Mouse (Mus musculus) intestine, embryonic 16.5 days (tissue): Measurements from ENCODE around the gene Pym1. TPM values are rescaled to one million over a fixed set of nuclear protein-coding genes. Genes with fewer than 3 reads are reported as not detected.

Experiments
- polyA plus RNA-seq: library from polyadenylated mRNA; unstranded; fragments of >200 nt; fragmentation: Nextera tagmentation; extraction: Ambion mirVana; gene quantifications from 2 replicates; pipeline ENCODE4 v1.2.1, GENCODE M21; 2015

Pym1 gene
- polyA plus RNA-seq, 1 experiment from 2014 or later: 31.5 TPM

Other genes starting within 250 kb of the Pym1 start
- gene Myl6b, start 249.2 kb upstream of the Pym1 start, polyA plus RNA-seq: 2.8 TPM in 2 replicates
- 24.4 and 25.7 TPM in 2 replicates for gene Esyt1, start 222.0 kb upstream of the Pym1 start, polyA plus RNA-seq
- 13.3 and 13.6 TPM in 2 replicates for gene Zc3h10, start 200.1 kb upstream of the Pym1 start, polyA plus RNA-seq
- gene Rpl41, start 198.6 kb upstream of the Pym1 start, polyA plus RNA-seq: 3,191 and 3,364 TPM in 2 replicates
- gene Pa2g4, start 181.9 kb upstream of the Pym1 start, polyA plus RNA-seq: 171 and 196 TPM in 2 replicates
- 29.6 and 34.9 TPM in 2 replicates for gene Erbb3, start 158.2 kb upstream of the Pym1 start, polyA plus RNA-seq
- 580 and 624 TPM in 2 replicates for gene Rps26, start 121.1 kb upstream of the Pym1 start, polyA plus RNA-seq
- gene Ikzf4, start 101.9 kb upstream of the Pym1 start, polyA plus RNA-seq: 1.6 and 2.0 TPM in 2 replicates
- 11.8 and 13.0 TPM in 2 replicates for gene Suox, start 73.8 kb upstream of the Pym1 start, polyA plus RNA-seq
- gene Rab5b, start 51.6 kb upstream of the Pym1 start, polyA plus RNA-seq: 61.6 and 64.5 TPM in 2 replicates
- gene Pmel, start 43.7 kb upstream of the Pym1 start, polyA plus RNA-seq: 1.5 and 1.6 TPM in 2 replicates
- gene Cdk2, start 42.9 kb upstream of the Pym1 start, polyA plus RNA-seq: 60.4 and 65.2 TPM in 2 replicates
- gene Dgka, start 3.0 kb upstream of the Pym1 start, polyA plus RNA-seq: 7.8 and 7.9 TPM in 2 replicates
- 0.66 and 0.81 TPM in 2 replicates for gene Mmp19, start 43.0 kb downstream of the Pym1 start, polyA plus RNA-seq
- gene Dnajc14, start 56.2 kb downstream of the Pym1 start, polyA plus RNA-seq: 45.5 and 45.8 TPM in 2 replicates
- 11.6 and 13.4 TPM in 2 replicates for gene Tmem198b, start 56.5 kb downstream of the Pym1 start, polyA plus RNA-seq
- gene Sarnp, start 69.4 kb downstream of the Pym1 start, polyA plus RNA-seq: 154 and 172 TPM in 2 replicates
- 126 and 132 TPM in 2 replicates for gene Ormdl2, start 73.8 kb downstream of the Pym1 start, polyA plus RNA-seq
- 2.1 and 2.2 TPM in 2 replicates for gene Gdf11, start 143.8 kb downstream of the Pym1 start, polyA plus RNA-seq
- gene Cd63, start 153.1 kb downstream of the Pym1 start, polyA plus RNA-seq: 794 TPM in 2 replicates
- gene Rdh5, start 175.0 kb downstream of the Pym1 start, polyA plus RNA-seq: 18.6 and 18.8 TPM in 2 replicates
- gene Bloc1s1, start 176.1 kb downstream of the Pym1 start, polyA plus RNA-seq: 208 and 220 TPM in 2 replicates
- gene Itga7, start 185.9 kb downstream of the Pym1 start, polyA plus RNA-seq: 3.3 and 3.7 TPM in 2 replicates
- gene Mettl7b, start 213.1 kb downstream of the Pym1 start, polyA plus RNA-seq: 23.2 and 28.6 TPM in 2 replicates
- not detected in 2 replicates for gene Olfr9, start 241.5 kb downstream of the Pym1 start, polyA plus RNA-seq